Mouse (Mus musculus) embryo, embryonic 10 days (tissue): ENCODE measurements at regions not wholly inside any gene's neighbourhood (a gene's known extent, or its start where the extent isn't known, plus 50 kb on each side); places are given as distances from the start of the nearest gene placed in this dataset.

ENCODE experiments used
- DNase-seq: peaks from one replicate; pipeline ENCODE4 v3.0.0-alpha.2; 2015; ENCODE audit warnings: low spot score

- no peak for DNase-seq
Observed at GRCm38 (mm10) chr1:189473071-189473470, 71.0 kb upstream of the Kcnk2 start.

- DNase-seq, result no peak
Observed at GRCm38 (mm10) chr1:189458421-189458820, 56.3 kb upstream of the Kcnk2 start.
